Mouse (Mus musculus) c-Kit-positive CD71-positive TER-119-positive erythroid progenitor cells, embryonic 14.5 days (primary cell): ENCODE measurements around the gene Chst15.
A peak's percentile ranks its signal among the peaks of the same experiment; 100 is the strongest.

ENCODE experiments used
- DNase-seq: peaks from one replicate; pipeline ENCODE4 v3.0.0-alpha.2; 2013; ENCODE audit warnings: low spot score

The Chst15 gene

GRCm38 (mm10) chr7:132317036-132317541 lies at the start of gene Chst15:
Gene Chst15 (minus strand): TSS chr7:132317228.
- peak; percentile 11 for DNase-seq

GRCm38 (mm10) chr7:132365703-132366384 lies 48.8 kb upstream of the Chst15 start:
- DNase-seq, result no peak

- DNase-seq, result no peak
These were observed 48.1 kb upstream of the Chst15 start for GRCm38 (mm10) chr7:132365111-132365510.

GRCm38 (mm10) chr7:132364506-132364905 lies 47.5 kb upstream of the Chst15 start:
- DNase-seq, result no peak

DNA sequence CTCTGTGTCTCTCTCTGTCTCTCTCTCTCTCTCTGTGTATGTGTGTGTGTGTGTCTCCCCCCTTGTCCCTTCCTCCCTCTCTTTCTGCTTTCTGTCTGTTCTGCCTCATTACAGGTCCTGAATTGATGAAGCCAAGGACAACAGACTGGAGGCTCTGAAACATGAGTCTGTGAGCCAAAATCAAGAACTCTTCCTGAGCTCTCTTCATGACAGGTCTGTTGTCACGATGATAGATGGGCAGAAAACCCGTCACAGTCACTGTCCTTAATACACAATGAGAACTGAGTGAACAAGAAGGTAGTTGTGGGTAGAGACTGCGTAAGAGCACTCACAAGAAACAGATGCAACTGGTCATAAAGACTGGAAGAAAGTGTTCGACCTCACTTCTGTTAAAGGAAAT lies 43.3 kb upstream of the Chst15 start:
- no peak for DNase-seq

- no peak for DNase-seq
These were observed 41.7 kb upstream of the Chst15 start for GRCm38 (mm10) chr7:132358709-132359108.

DNA sequence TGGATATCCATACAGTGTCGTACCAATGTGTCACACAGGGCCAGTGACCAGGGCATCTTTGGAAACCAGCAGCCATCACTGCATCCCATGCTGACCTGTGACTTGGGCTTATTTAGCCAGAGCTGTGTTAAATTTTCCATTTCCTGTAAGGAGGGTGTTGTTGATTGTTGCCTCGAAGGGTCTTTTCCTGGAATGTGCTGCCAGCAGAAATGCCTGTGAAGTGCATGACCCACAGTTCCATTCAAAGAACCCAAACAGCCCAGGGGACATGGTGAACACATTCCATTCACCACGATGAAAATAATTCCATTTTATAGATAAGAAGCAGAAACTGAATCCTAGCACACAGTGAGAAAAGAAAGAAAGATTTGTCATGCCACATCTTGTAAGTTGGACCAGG lies 41.2 kb upstream of the Chst15 start:
- no peak for DNase-seq

- no peak for DNase-seq
These were observed 40.8 kb upstream of the Chst15 start for GRCm38 (mm10) chr7:132357841-132358237.

GRCm38 (mm10) chr7:132356881-132357840 lies 40.1 kb upstream of the Chst15 start:
- DNase-seq, result no peak

DNA sequence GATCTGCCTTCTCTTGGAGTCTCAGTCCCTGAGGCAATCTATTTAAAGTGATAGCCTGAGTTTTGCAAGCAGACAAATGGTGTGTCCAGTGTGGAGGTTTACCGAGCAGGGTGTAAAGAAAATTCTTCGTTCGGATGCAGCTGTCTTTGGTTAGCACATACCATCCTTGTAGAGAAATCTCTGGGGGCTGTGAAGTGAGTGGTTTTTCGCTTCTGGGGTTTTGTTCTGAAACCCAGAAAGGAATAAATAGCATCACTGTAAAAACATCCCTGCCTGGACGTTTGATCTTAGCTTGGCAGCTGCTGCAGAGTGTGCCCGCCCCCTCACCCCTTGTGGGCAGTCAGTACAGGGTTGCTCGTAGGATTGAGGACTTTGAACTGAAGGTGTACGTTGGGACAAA lies 39.2 kb upstream of the Chst15 start:
- no peak for DNase-seq

DNA sequence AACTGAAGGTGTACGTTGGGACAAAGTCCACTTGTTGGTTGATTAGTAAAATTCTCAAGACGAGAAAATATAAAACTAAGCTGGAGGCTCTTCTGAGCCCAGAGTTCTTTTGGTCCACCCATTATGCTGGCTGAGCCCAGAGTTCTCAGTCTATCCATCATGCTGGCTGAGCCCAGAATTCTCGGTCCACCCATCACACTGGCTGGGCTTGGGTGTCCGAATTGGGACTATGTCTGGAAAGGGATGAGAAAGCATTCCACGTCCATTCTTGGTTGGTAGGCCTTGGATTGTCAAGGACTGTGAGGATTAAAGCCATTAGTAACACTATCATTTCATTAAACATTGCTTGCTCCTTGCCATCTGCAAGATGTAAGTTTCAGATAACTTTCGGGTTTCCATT lies 38.7 kb upstream of the Chst15 start:
- DNase-seq, result no peak

DNA sequence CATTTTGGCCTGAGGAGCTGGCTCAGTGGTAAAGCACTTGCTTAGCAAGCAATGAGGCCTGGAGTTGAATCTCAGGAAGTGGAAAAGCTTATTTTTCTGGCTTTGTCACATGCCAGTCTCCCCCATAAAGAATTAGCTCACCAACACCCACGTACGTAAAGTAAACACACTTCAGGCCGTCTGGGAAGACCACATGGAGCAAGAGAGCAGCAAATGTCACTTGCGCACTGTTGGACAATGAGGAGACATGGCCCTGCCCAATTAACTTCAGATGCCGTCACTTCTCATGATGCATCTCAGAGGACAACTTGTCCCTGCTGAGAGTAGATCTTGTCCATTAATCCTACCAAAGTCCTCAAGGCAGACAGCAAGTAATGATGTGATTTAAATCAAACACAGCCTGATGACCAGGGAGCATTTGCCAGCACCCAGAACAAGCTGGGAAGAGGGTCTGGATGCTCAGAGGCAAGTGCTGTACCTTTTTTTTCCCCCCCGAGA lies 32.1 kb upstream of the Chst15 start:
- DNase-seq, result no peak

- no peak for DNase-seq
These were observed 30.4 kb upstream of the Chst15 start for GRCm38 (mm10) chr7:132347273-132348045.

- no peak for DNase-seq
These were observed 28.6 kb upstream of the Chst15 start for GRCm38 (mm10) chr7:132345526-132346070.

DNA sequence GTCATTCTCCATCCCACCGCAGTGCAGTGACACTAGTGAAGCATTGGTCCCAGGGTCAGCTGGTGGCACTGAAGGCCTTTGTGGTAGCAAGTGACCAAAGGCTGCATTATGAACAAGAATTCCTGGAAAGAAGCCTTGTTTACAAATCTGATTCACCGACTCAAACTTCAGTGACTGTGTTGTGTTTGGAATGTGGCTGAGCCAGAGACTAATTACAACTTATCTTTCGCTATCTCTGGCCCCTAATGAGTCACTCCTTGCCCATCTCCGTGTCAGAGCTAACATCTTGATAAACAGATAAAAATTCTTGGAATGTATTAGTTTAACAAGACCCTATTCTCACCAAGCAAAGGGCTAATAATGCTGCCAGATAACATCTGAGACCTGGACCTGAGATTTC lies 27.6 kb upstream of the Chst15 start:
- no peak for DNase-seq

DNA sequence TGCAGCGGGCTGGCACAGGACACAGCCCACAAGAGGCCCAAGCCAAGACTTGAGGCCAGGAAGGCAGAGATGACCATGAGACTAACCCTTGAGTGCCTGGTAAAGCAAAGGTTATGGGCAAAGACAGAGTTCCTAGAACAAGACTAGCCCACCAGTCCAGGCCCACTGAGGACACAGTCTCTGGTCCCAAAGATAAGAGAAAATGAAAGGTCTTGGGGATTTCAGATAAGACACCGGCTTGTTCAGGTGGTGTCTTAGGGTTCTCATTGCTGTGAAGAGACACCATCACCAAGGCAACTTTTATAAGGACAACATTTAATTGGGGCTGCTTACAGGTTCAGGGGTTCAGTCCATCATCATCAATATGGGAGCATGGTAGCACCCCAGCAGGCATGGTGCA lies 26.9 kb upstream of the Chst15 start:
- DNase-seq, result no peak

- DNase-seq, result no peak
These were observed 26.1 kb upstream of the Chst15 start for GRCm38 (mm10) chr7:132343146-132343545.

GRCm38 (mm10) chr7:132339041-132339839 lies 22.2 kb upstream of the Chst15 start:
- no peak for DNase-seq

- no peak for DNase-seq
These were observed 21.3 kb upstream of the Chst15 start for GRCm38 (mm10) chr7:132338350-132338749.

DNA sequence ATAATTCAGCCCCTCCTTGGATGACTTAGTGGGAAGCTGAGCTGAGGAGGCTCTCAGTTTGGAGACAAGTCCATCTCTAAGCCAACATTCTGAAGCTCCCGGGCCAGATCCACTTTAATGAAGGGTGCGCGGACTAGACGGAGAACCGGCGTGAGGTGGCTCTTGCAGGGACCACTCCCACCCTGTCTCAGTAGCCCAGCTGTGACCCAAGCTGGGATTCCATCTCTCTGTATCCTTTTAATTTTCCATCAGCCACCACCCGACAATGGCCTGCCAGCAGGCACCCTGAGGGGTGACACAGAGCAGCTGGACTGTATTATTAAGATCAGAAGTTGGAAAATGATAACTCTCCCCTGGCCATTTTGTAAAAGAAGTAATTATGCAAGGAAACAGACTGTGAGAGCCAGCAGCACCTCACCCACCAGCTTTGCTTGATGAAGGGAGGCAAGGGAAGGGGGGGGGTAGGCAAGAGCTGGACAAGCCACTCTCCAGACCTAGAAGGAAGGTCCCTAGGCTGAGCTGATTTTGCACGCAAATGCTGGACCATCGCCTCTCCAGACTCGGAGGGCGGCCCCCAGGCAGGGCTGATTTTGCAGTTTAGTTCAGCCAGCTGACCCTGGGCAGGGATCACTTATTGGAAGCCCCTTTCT lies 20.4 kb upstream of the Chst15 start:
- no peak for DNase-seq
